Mouse (Mus musculus) myocyte (in vitro differentiated cells): ENCODE results near the gene Wfdc1. TPM values are rescaled to one million over a fixed set of nuclear protein-coding genes. Genes with fewer than 3 reads are reported as not detected.
A peak's percentile ranks its signal among the peaks of the same experiment; 100 is the strongest.

Source experiments
- H3K27me3 ChIP-seq: one replicate; pipeline ENCODE4 v1.6.1; 2011; ENCODE audit not compliant: control insufficient read depth, insufficient read depth, insufficient read length
- H3K36me3 ChIP-seq: one replicate; pipeline ENCODE4 v1.6.1; 2011; ENCODE audit not compliant: control insufficient read depth, insufficient read depth
- H3K4me2 ChIP-seq: one replicate; pipeline ENCODE4 v1.6.1; 2011; ENCODE audit warnings: low read depth, control low read depth
- H3K4me3 ChIP-seq: one replicate; pipeline ENCODE4 v1.5.1; 2011; ENCODE audit warnings: mild to moderate bottlenecking, control low read depth, moderate library complexity
- H3K79me2 ChIP-seq: one replicate; pipeline ENCODE4 v1.6.1; 2011; ENCODE audit not compliant: control insufficient read depth, insufficient read depth
- H3ac ChIP-seq: one replicate; pipeline ENCODE4 v1.6.1; 2011; ENCODE audit not compliant: control insufficient read depth, insufficient read length
- CEBPB ChIP-seq: IDR thresholded peaks from 2 replicates; pipeline ENCODE4 v1.6.1; 2011; ENCODE audit warnings: mild to moderate bottlenecking, moderate library complexity; ENCODE audit not compliant: poor library complexity, insufficient read depth, severe bottlenecking
- E2F4 ChIP-seq: IDR thresholded peaks from one replicate; pipeline ENCODE4 v1.6.1; 2011; ENCODE audit warnings: mild to moderate bottlenecking, control low read depth, moderate library complexity; ENCODE audit not compliant: insufficient read depth
- MAX ChIP-seq: IDR thresholded peaks from one replicate; pipeline ENCODE4 v1.6.1; 2011; ENCODE audit warnings: low read depth, mild to moderate bottlenecking, control low read depth
- MYOD1 ChIP-seq, 3 experiments: IDR thresholded peaks; one replicate each; pipeline ENCODE4 v1.6.1; 2011; ENCODE audit warnings: control low read depth in 2 of 3, low read depth in 2 of 3, mild to moderate bottlenecking in 2 of 3, moderate library complexity in 1 of 3; ENCODE audit not compliant: insufficient read length in 2 of 3, control insufficient read depth in 1 of 3
- MYOG ChIP-seq, 3 experiments: IDR thresholded peaks; one replicate each; pipeline ENCODE4 v1.6.1; 2011; ENCODE audit warnings: control low read depth in 2 of 3, low read depth in 2 of 3, mild to moderate bottlenecking in 2 of 3; ENCODE audit not compliant: insufficient read length in 2 of 3, control insufficient read depth in 1 of 3, insufficient read depth in 1 of 3
- POLR2A ChIP-seq: IDR thresholded peaks from one replicate; pipeline ENCODE4 v1.6.1; 2011; ENCODE audit warnings: low read depth, mild to moderate bottlenecking, control low read depth, moderate library complexity; ENCODE audit not compliant: insufficient read length
- POLR2AphosphoS2 ChIP-seq: IDR thresholded peaks from one replicate; pipeline ENCODE4 v1.6.1; 2011; ENCODE audit warnings: low read depth, control low read depth; ENCODE audit not compliant: insufficient read length
- REST ChIP-seq: IDR thresholded peaks from one replicate; pipeline ENCODE4 v1.6.1; 2011; ENCODE audit warnings: mild to moderate bottlenecking, control low read depth, moderate library complexity; ENCODE audit not compliant: insufficient read depth, insufficient read length
- SRF ChIP-seq: IDR thresholded peaks from one replicate; pipeline ENCODE4 v1.6.1; 2011; ENCODE audit warnings: low read depth; ENCODE audit not compliant: control insufficient read depth, insufficient read length
- TCF12 ChIP-seq: IDR thresholded peaks from one replicate; pipeline ENCODE4 v1.6.1; 2011; ENCODE audit warnings: mild to moderate bottlenecking, control low read depth; ENCODE audit not compliant: poor library complexity, insufficient read depth, severe bottlenecking
- TCF3 ChIP-seq: IDR thresholded peaks from one replicate; pipeline ENCODE4 v1.6.1; 2011; ENCODE audit warnings: low read depth, control low read depth; ENCODE audit not compliant: insufficient read length
- USF1 ChIP-seq: IDR thresholded peaks from one replicate; pipeline ENCODE4 v1.6.1; 2011; ENCODE audit warnings: low read depth, mild to moderate bottlenecking, control low read depth, moderate library complexity
- polyA plus RNA-seq: library from polyadenylated mRNA; unstranded; fragments of >200 nt; fragmentation: generic; extraction: Trizol; gene quantifications from one replicate; pipeline ENCODE4 v1.2.1, GENCODE M21; 2012; ENCODE audit warnings: missing spikeins

Wfdc1 gene
- 1.1 TPM for polyA plus RNA-seq

GRCm38 (mm10) chr8:119666219-119666951 lies at the start of gene Wfdc1:
Gene Wfdc1 (plus strand): TSS chr8:119666365.
- peaks cover 45% of the 10 kb centered on the region for H3K27me3 ChIP-seq
- TF ChIP-seq MYOG (IDR thresholded peaks at IDR 0.05; ENCODE audit: control insufficient read depth in 1 of 3, insufficient read depth in 1 of 3, insufficient read length in 2 of 3, low read depth in 2 of 3) = peak in 2 of 3 experiments; percentile 1 to 59
- no peak for TF ChIP-seq TCF3
- no peak for TF ChIP-seq E2F4
- no peak for TF ChIP-seq POLR2A
- TF ChIP-seq POLR2AphosphoS2 = no peak
- TF ChIP-seq TCF12 = no peak
- peak in 1 of 3 experiments; percentile 48 for TF ChIP-seq MYOD1 (IDR thresholded peaks at IDR 0.05; ENCODE audit: control insufficient read depth in 1 of 3, insufficient read length in 2 of 3, low read depth in 2 of 3)

DNA sequence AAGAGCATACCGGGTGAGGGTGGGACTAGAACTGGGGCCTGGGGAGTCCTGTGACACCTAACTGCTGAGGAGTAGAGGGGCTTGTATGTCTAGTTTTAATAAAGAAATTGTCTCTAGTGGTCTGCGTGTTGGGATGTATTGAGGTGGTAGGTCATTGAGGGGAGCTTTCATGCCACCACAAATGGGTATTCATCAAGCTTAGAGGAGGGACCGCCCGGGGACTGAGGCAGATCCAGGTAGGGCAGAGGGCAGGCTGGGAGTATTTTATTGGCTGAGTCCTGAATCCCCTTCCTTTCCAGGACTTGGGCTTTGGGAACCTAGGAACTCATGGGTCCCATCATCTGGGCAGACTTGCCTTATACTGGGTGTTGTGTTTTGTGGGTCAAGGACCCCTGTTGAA lies 49.4 kb upstream of the Wfdc1 start:
- H3K4me3 ChIP-seq = no peak overlapping the region
- no peaks in the 10 kb centered on the region for H3K36me3 ChIP-seq
- H3K27me3 ChIP-seq = peaks cover 78% of the 10 kb centered on the region
- H3K4me2 ChIP-seq = no peak overlapping the region
- no peaks in the 10 kb centered on the region for H3K79me2 ChIP-seq
- no peak overlapping the region for H3ac ChIP-seq
- TF ChIP-seq TCF12 (no peak), MAX (no peak), CEBPB (no peak), MYOG (IDR thresholded peaks at IDR 0.05; ENCODE audit: control insufficient read depth in 1 of 3, insufficient read depth in 1 of 3, insufficient read length in 2 of 3, low read depth in 2 of 3) (no peak), SRF (no peak)

More at GRCm38 (mm10) chr8:119666219-119666951, at the start of gene Wfdc1:
- H3K4me2 ChIP-seq = no peak within 1 kb of the TSS
- H3K36me3 ChIP-seq = no peaks in the 10 kb centered on the region
- H3ac ChIP-seq = no peak within 1 kb of the TSS
- no peak within 1 kb of the TSS for H3K4me3 ChIP-seq
- H3K79me2 ChIP-seq = no peaks in the 10 kb centered on the region

- Histone ChIP-seq H3K4me2 (no peak overlapping the region), H3K4me3 (no peak overlapping the region), H3K27me3 (peaks cover 81% of the 10 kb centered on the region), H3K36me3 (no peaks in the 10 kb centered on the region), H3K79me2 (no peaks in the 10 kb centered on the region), H3ac (no peak overlapping the region)
- no peak for TF ChIP-seq USF1
- TF ChIP-seq MAX = no peak
- no peak for TF ChIP-seq POLR2A
- TF ChIP-seq TCF3 = no peak
- TF ChIP-seq MYOD1 (IDR thresholded peaks at IDR 0.05; ENCODE audit: control insufficient read depth in 1 of 3, insufficient read length in 2 of 3, low read depth in 2 of 3) = no peak
- TF ChIP-seq TCF12 = no peak
- TF ChIP-seq POLR2AphosphoS2 = no peak
- TF ChIP-seq E2F4 = no peak
- no peak for TF ChIP-seq CEBPB
- TF ChIP-seq MYOG (IDR thresholded peaks at IDR 0.05; ENCODE audit: control insufficient read depth in 1 of 3, insufficient read depth in 1 of 3, insufficient read length in 2 of 3, low read depth in 2 of 3) = no peak
- no peak for TF ChIP-seq REST
- TF ChIP-seq SRF = no peak
These were observed 48.6 kb upstream of the Wfdc1 start for GRCm38 (mm10) chr8:119617586-119617985.

DNA sequence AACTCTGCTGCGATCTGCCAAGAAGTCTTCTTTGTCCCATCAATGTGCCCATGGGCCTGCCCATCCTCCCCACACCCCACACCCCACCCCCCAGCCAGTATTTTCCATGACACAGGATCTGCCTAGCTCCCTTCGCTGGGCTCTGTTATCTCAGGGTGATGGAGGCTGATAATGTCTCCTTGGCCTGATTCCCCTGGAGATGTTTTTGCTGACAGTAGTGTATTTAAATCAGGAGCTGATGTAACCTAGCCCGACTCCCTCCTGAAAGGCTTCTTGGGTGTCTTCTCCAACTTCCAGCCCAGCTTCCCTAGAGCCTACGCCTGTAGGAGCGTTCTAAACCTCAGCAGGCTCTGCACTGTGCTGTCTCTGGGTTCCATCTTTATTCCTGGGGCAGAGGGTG lies 47.3 kb upstream of the Wfdc1 start:
- no peaks in the 10 kb centered on the region for H3K79me2 ChIP-seq
- H3ac ChIP-seq = no peak overlapping the region
- H3K27me3 ChIP-seq = peaks cover 81% of the 10 kb centered on the region
- no peak overlapping the region for H3K4me3 ChIP-seq
- H3K4me2 ChIP-seq = no peak overlapping the region
- H3K36me3 ChIP-seq = no peaks in the 10 kb centered on the region
- TF ChIP-seq MYOG (IDR thresholded peaks at IDR 0.05; ENCODE audit: control insufficient read depth in 1 of 3, insufficient read depth in 1 of 3, insufficient read length in 2 of 3, low read depth in 2 of 3) (no peak), SRF (no peak), TCF12 (no peak), MAX (no peak), POLR2AphosphoS2 (no peak), USF1 (no peak), CEBPB (no peak), MYOD1 (IDR thresholded peaks at IDR 0.05; ENCODE audit: control insufficient read depth in 1 of 3, insufficient read length in 2 of 3, low read depth in 2 of 3) (no peak), E2F4 (no peak), POLR2A (no peak), TCF3 (no peak), REST (no peak)
